Mouse (Mus musculus): Measurements from ENCODE around the gene Lair1.

DNA sequence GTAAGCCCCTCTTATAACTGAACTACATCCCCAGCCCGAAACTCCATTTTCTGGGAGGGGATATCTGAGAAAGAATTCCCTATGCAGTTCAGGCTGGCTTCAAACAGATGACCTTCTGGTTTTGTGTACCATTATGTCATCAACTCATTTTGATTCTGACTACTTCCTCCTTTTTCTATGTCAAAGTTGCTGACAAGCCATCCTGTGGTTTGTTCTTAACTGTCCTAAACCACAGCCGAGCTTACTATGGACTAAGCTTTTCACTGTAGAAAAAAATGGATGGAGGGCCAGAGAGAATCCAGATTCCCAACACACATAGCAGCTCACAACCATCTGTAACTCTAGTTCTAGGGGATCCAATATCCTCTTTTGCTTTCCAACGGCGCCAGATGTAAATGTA lies 17.5 kb upstream of the Lair1 start:
- TF ChIP-seq FLI1 (IDR thresholded peaks at IDR 0.05; ENCODE audit: low read length): no peak
- TF ChIP-seq GATA1 (IDR thresholded peaks at IDR 0.05; ENCODE audit: borderline replicate concordance, low read length): no peak
